Mouse (Mus musculus) WW6 (cell line): ENCODE data around the gene Zc3h7b.

Experiments
- DNase-seq: peaks from one replicate; pipeline ENCODE4 v3.0.0-alpha.2; 2013; ENCODE audit warnings: low read depth, low spot score

Gene Zc3h7b

GRCm38 (mm10) chr15:81813986-81814705, 69.3 kb downstream of the Zc3h7b start:
- DNase-seq: no peak

GRCm38 (mm10) chr15:81814716-81815370, 70.0 kb downstream of the Zc3h7b start:
- no peak for DNase-seq

GRCm38 (mm10) chr15:81818404-81818803, 73.5 kb downstream of the Zc3h7b start:
- DNase-seq: no peak

GRCm38 (mm10) chr15:81822631-81823030, 77.8 kb downstream of the Zc3h7b start:
- DNase-seq: no peak

GRCm38 (mm10) chr15:81824832-81825231, 80.0 kb downstream of the Zc3h7b start:
- no peak for DNase-seq

GRCm38 (mm10) chr15:81828426-81829207, 83.8 kb downstream of the Zc3h7b start:
- DNase-seq: no peak

- no peak for DNase-seq
Observed at GRCm38 (mm10) chr15:81829208-81829580, 84.3 kb downstream of the Zc3h7b start.

GRCm38 (mm10) chr15:81830530-81830929, 85.7 kb downstream of the Zc3h7b start:
- no peak for DNase-seq

GRCm38 (mm10) chr15:81831136-81831825, 86.4 kb downstream of the Zc3h7b start:
- peak; percentile 91 for DNase-seq

GRCm38 (mm10) chr15:81832219-81832618, 87.4 kb downstream of the Zc3h7b start:
- no peak for DNase-seq

- no peak for DNase-seq
Observed at GRCm38 (mm10) chr15:81833481-81833880, 88.6 kb downstream of the Zc3h7b start.

GRCm38 (mm10) chr15:81834171-81834841, 89.4 kb downstream of the Zc3h7b start:
- no peak for DNase-seq

GRCm38 (mm10) chr15:81835007-81835880, 90.4 kb downstream of the Zc3h7b start:
- DNase-seq: no peak

- DNase-seq: no peak
Observed at GRCm38 (mm10) chr15:81836124-81836821, 91.4 kb downstream of the Zc3h7b start.

GRCm38 (mm10) chr15:81836966-81837920, 92.4 kb downstream of the Zc3h7b start:
- DNase-seq: no peak

GRCm38 (mm10) chr15:81838554-81839235, 93.8 kb downstream of the Zc3h7b start:
- no peak for DNase-seq

GRCm38 (mm10) chr15:81839634-81840033, 94.8 kb downstream of the Zc3h7b start:
- no peak for DNase-seq

GRCm38 (mm10) chr15:81840306-81840705, 95.4 kb downstream of the Zc3h7b start:
- DNase-seq: no peak
